Mouse (Mus musculus) cortical plate, adult 2 months (tissue): ENCODE measurements around the gene Zfp644.
"Not testable (repeated sequence)": the region's sequence is repeated elsewhere in the genome, so short reads cannot be mapped to it uniquely, and the experiment has no call there.

Experiments
- CTCF ChIP-seq: fragments of 200-500 bp; IDR thresholded peaks from 2 replicates; pipeline ENCODE4 v1.5.1; 2011; ENCODE audit warnings: mild to moderate bottlenecking, control low read depth, low read length; ENCODE audit not compliant: insufficient read depth; ENCODE audit errors: extremely low read depth
- POLR2A ChIP-seq: fragments of 200-500 bp; IDR thresholded peaks from 2 replicates; pipeline ENCODE4 v1.6.1; 2011; ENCODE audit warnings: mild to moderate bottlenecking, low read length, control low read depth; ENCODE audit not compliant: insufficient read depth; ENCODE audit errors: extremely low read depth

DNA sequence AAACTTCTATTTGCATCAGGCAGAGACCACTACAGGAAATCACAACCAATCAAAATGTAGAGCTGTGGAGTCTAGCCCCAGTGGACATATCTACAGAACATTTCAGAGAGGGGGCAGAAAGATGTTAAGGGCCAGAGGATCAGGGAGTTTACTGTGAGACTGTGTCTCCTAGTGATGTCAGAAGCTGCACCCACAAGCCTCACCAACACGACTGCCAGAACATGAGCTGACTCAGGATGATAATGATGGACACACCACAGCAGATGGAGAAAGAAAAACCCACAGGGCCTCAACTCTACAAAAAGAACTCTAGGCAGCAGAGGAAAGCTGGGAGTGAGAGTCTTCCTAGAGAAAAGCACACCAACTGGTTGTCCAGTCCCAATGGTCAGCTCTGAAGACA, 18.3 kb downstream of the Zfp644 start:
- not testable (repeated sequence) for TF ChIP-seq POLR2A, CTCF
